Mouse (Mus musculus) embryo, embryonic 10.5 days (tissue): ENCODE measurements around the gene Apela.
"Not testable (repeated sequence)": the region's sequence is repeated elsewhere in the genome, so short reads cannot be mapped to it uniquely, and the experiment has no call there.

Experiments used
- DNase-seq: peaks from one replicate; pipeline ENCODE4 v3.0.0-alpha.2; 2015; ENCODE audit warnings: low spot score

Gene Apela

GRCm38 (mm10) chr8:65022485-65022884, 14.7 kb downstream of the Apela start:
- DNase-seq = peak; percentile 70

- no peak for DNase-seq
Observed at GRCm38 (mm10) chr8:65018423-65018822, 18.7 kb downstream of the Apela start, which contains the start of the genes Trim61 and Trim60. Gene Trim61, minus strand, starts transcription at chr8:65018523. Gene Trim60, minus strand, starts transcription at chr8:65018584.

GRCm38 (mm10) chr8:65007616-65008015, 29.5 kb downstream of the Apela start:
- not testable (repeated sequence) for DNase-seq

GRCm38 (mm10) chr8:64998806-64999365, 38.2 kb downstream of the Apela start:
- DNase-seq = no peak

- DNase-seq = no peak
Observed at GRCm38 (mm10) chr8:64987731-64988130, 49.4 kb downstream of the Apela start, which contains the start of gene Trim75. Gene Trim75, minus strand, starts transcription at chr8:64987831.

GRCm38 (mm10) chr8:64983150-64983897, 53.8 kb downstream of the Apela start:
- no peak for DNase-seq
